Mouse (Mus musculus) liver, postnatal 0 days (tissue): Measurements from ENCODE around the gene Hmgcl.

Experiments
- CTCF ChIP-seq: sonication (generic); IDR thresholded peaks from 2 replicates; pipeline ENCODE4 v1.5.1; 2016; ENCODE audit warnings: antibody characterized with exemption, low read depth
- EP300 ChIP-seq: IDR thresholded peaks from 2 replicates; pipeline ENCODE4 v1.6.1; 2016; ENCODE audit warnings: antibody characterized with exemption, low read depth, mild to moderate bottlenecking

DNA sequence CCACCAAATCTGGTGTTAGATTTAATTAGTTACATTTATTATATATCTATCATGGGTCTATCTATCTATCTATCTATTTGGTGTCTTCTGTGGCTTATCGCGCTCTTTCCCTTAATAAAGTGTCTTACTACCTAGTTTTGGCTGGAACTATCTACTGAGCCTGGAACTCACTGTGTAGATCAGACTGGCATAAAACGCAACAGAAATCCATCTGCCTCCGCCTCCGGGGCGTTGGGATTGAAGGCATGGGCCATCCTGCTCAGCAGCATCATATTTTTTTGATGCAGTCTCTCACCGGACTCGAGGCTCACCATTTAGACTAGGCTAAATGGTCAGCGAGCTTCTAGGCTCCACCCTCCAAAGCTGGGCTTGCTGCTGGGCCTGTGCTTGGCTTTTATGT is 41.5 kb downstream of the Hmgcl start:
- TF ChIP-seq CTCF, result no peak
- no peak for TF ChIP-seq EP300
